Mouse (Mus musculus): Measurements from ENCODE around the gene Gm10721. TPM values are rescaled to one million over a fixed set of nuclear protein-coding genes. Genes with fewer than 3 reads are reported as not detected.
"Not testable (repeated sequence)": the region's sequence is repeated elsewhere in the genome, so short reads cannot be mapped to it uniquely, and the experiment has no call there.

The Gm10721 gene
- polyA plus RNA-seq, 1 experiment from 2014 or later = not detected

GRCm38 (mm10) chr9:3017108-3017507 lies 4.2 kb downstream of the Gm10721 start, which contains the start of gene Gm10719:
Gm10719 (plus strand) TSS chr9:3017408.
- H3K27ac ChIP-seq (replicated peaks); H3K4me3 ChIP-seq; H3K36me3 ChIP-seq; H3K9ac ChIP-seq (replicated peaks); ATAC-seq (replicated peaks); H3K4me1 ChIP-seq; H3K9me3 ChIP-seq; H3K4me2 ChIP-seq (replicated peaks); H3K27me3 ChIP-seq: not testable (repeated sequence)
- 66% methylated on average over 2 of the region's 9 CpGs for WGBS

- H3K4me2 ChIP-seq (replicated peaks); H3K27ac ChIP-seq (replicated peaks); H3K4me1 ChIP-seq; ATAC-seq (replicated peaks); H3K9me3 ChIP-seq; H3K9ac ChIP-seq (replicated peaks); H3K4me3 ChIP-seq; H3K36me3 ChIP-seq; H3K27me3 ChIP-seq: not testable (repeated sequence)
- WGBS = 62% methylated on average over 9 of the region's 9 CpGs
Measured at GRCm38 (mm10) chr9:3018944-3019343, 6.0 kb downstream of the Gm10721 start.

- not testable (repeated sequence) for ATAC-seq (replicated peaks); H3K9ac ChIP-seq (replicated peaks)
Measured at GRCm38 (mm10) chr9:3019835-3020727, 7.1 kb downstream of the Gm10721 start.

GRCm38 (mm10) chr9:3022316-3023008 lies 9.5 kb downstream of the Gm10721 start:
- H3K36me3 ChIP-seq; H3K9ac ChIP-seq (replicated peaks); H3K4me3 ChIP-seq; H3K27ac ChIP-seq (replicated peaks); H3K4me1 ChIP-seq; H3K27me3 ChIP-seq; ATAC-seq (replicated peaks); H3K9me3 ChIP-seq; H3K4me2 ChIP-seq (replicated peaks): not testable (repeated sequence)
- WGBS = 75% methylated on average over 11 of the region's 13 CpGs

More at GRCm38 (mm10) chr9:3019835-3020727, 7.1 kb downstream of the Gm10721 start:
- not testable (repeated sequence) for H3K36me3 ChIP-seq; H3K4me2 ChIP-seq (replicated peaks); H3K4me3 ChIP-seq; H3K4me1 ChIP-seq; H3K27ac ChIP-seq (replicated peaks); H3K27me3 ChIP-seq; H3K9me3 ChIP-seq
- WGBS = 78% methylated on average over 17 of the region's 19 CpGs

GRCm38 (mm10) chr9:3023312-3023984 lies 10.5 kb downstream of the Gm10721 start, which contains the start of gene Gm10718:
Gm10718 (plus strand) TSS chr9:3023547.
- not testable (repeated sequence) for H3K27ac ChIP-seq (replicated peaks); H3K9me3 ChIP-seq; ATAC-seq (replicated peaks); H3K4me3 ChIP-seq; H3K27me3 ChIP-seq; H3K4me1 ChIP-seq; H3K9ac ChIP-seq (replicated peaks); H3K36me3 ChIP-seq; H3K4me2 ChIP-seq (replicated peaks)
- WGBS = 74% methylated on average over 12 of the region's 13 CpGs

GRCm38 (mm10) chr9:3023985-3024648 lies 11.2 kb downstream of the Gm10721 start:
- H3K4me3 ChIP-seq; H3K36me3 ChIP-seq; H3K9me3 ChIP-seq; H3K9ac ChIP-seq (replicated peaks); H3K4me1 ChIP-seq; ATAC-seq (replicated peaks); H3K27ac ChIP-seq (replicated peaks); H3K27me3 ChIP-seq; H3K4me2 ChIP-seq (replicated peaks): not testable (repeated sequence)
- WGBS = 76% methylated on average over 16 of the region's 16 CpGs

- WGBS = 71% methylated on average over 12 of the region's 12 CpGs
- not testable (repeated sequence) for H3K27me3 ChIP-seq; H3K36me3 ChIP-seq; H3K9ac ChIP-seq (replicated peaks); H3K4me1 ChIP-seq; H3K4me3 ChIP-seq; ATAC-seq (replicated peaks); H3K27ac ChIP-seq (replicated peaks); H3K4me2 ChIP-seq (replicated peaks)
- H3K9me3 ChIP-seq = peaks cover 12% of the 10 kb centered on the region
Measured at GRCm38 (mm10) chr9:3024912-3025467, 12.1 kb downstream of the Gm10721 start, which contains the start of gene Gm10717. Gm10717 (plus strand) TSS chr9:3025417.

- WGBS = 74% methylated on average over 6 of the region's 6 CpGs
- H3K27me3 ChIP-seq; H3K4me2 ChIP-seq (replicated peaks); ATAC-seq (replicated peaks); H3K9me3 ChIP-seq; H3K27ac ChIP-seq (replicated peaks); H3K9ac ChIP-seq (replicated peaks); H3K4me3 ChIP-seq; H3K36me3 ChIP-seq; H3K4me1 ChIP-seq: not testable (repeated sequence)
Measured at GRCm38 (mm10) chr9:3025653-3026052, 12.7 kb downstream of the Gm10721 start.

GRCm38 (mm10) chr9:3026136-3026535 lies 13.2 kb downstream of the Gm10721 start:
- 73% methylated on average over 5 of the region's 5 CpGs for WGBS
- not testable (repeated sequence) for H3K27ac ChIP-seq (replicated peaks); H3K4me2 ChIP-seq (replicated peaks); H3K9ac ChIP-seq (replicated peaks); H3K4me3 ChIP-seq; H3K4me1 ChIP-seq; H3K27me3 ChIP-seq; ATAC-seq (replicated peaks); H3K36me3 ChIP-seq; H3K9me3 ChIP-seq

- H3K27ac ChIP-seq (replicated peaks); H3K4me2 ChIP-seq (replicated peaks); ATAC-seq (replicated peaks); H3K4me3 ChIP-seq; H3K4me1 ChIP-seq; H3K27me3 ChIP-seq; H3K9me3 ChIP-seq; H3K36me3 ChIP-seq; H3K9ac ChIP-seq (replicated peaks): not testable (repeated sequence)
- 64% methylated on average over 9 of the region's 9 CpGs for WGBS
Measured at GRCm38 (mm10) chr9:3026741-3027140, 13.8 kb downstream of the Gm10721 start.

GRCm38 (mm10) chr9:3027200-3027599 lies 14.3 kb downstream of the Gm10721 start:
- not testable (repeated sequence) for H3K9ac ChIP-seq (replicated peaks); H3K4me2 ChIP-seq (replicated peaks); H3K4me1 ChIP-seq; ATAC-seq (replicated peaks); H3K36me3 ChIP-seq; H3K4me3 ChIP-seq; H3K27me3 ChIP-seq; H3K9me3 ChIP-seq; H3K27ac ChIP-seq (replicated peaks)
- WGBS = 69% methylated on average over 9 of the region's 9 CpGs
